Mouse (Mus musculus) inflammation-experienced regulatory T-cells, adult 16 weeks (primary cell): ENCODE measurements around the gene Olfr16. TPM values are rescaled to one million over a fixed set of nuclear protein-coding genes. Genes with fewer than 3 reads are reported as not detected.

ENCODE experiments used
- polyA plus RNA-seq: library from polyadenylated mRNA; unstranded; fragments of 100-300 nt; shearing (Covaris generic); gene quantifications from one replicate; pipeline ENCODE4 v1.2.1, GENCODE M21; 2017

Olfr16 gene
- polyA plus RNA-seq = not detected

GRCm38 (mm10) chr1:172950160-172950559, at the start of gene Olfr16:
Gene Olfr16, plus strand, starts transcription at chr1:172950409.

Other genes starting within 250 kb of the Olfr16 start
- not detected for gene Apcs, start 55.4 kb upstream of the Olfr16 start, polyA plus RNA-seq
- gene Olfr1408, start 187.0 kb downstream of the Olfr16 start, polyA plus RNA-seq = not detected
- 0.18 TPM for gene Olfr1406, start 240.2 kb downstream of the Olfr16 start, polyA plus RNA-seq
- not detected for gene Olfr218, start 247.4 kb downstream of the Olfr16 start, polyA plus RNA-seq